Mouse (Mus musculus): ENCODE results near the gene Mrpl37.

DNA sequence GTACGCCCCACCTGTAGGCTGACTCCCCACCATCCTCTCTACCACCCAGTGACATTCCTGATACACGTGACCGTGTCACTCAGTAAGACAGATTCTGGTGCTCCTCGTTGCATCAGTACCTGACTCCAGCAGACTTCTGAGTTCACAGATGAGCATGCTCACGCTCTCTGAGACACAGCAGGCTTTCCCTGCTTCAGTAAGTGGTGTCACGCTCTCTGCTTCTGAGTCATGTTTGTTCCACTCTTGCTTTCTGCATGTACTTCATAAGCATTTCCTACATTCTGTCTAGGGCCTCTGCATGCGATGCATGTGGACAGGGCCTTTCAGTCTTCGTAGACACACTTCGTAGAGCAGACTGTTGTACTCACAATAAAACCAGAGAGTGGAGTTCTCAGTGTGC is 5.7 kb upstream of the Mrpl37 start:
- no peak for TF ChIP-seq EP300 (IDR thresholded peaks at IDR 0.05; ENCODE audit: low read depth)
- TF ChIP-seq CTCF (IDR thresholded peaks at IDR 0.05; ENCODE audit: low read depth), result no peak
